Mouse (Mus musculus): ENCODE measurements around the gene Ccl6. TPM values are rescaled to one million over a fixed set of nuclear protein-coding genes. Genes with fewer than 3 reads are reported as not detected.

Gene Ccl6
- polyA plus RNA-seq, 1 experiment = 0.14 TPM

- no peaks in the 10 kb centered on the region for H3K36me3 ChIP-seq (ENCODE audit: control insufficient read depth, insufficient read depth, low read length)
- no peaks in the 10 kb centered on the region for H3K4me1 ChIP-seq (ENCODE audit: control insufficient read depth, insufficient read depth, low read length)
- TF ChIP-seq CTCF (IDR thresholded peaks at IDR 0.05; ENCODE audit: control insufficient read depth, insufficient read depth, insufficient replicate concordance, low read depth, low read length) (no peak), POLR2A (IDR thresholded peaks at IDR 0.05; ENCODE audit: control insufficient read depth, low read depth, low read length) (no peak)
- no peak overlapping the region for H3K27ac ChIP-seq (ENCODE audit: control insufficient read depth, insufficient read depth, low read depth, low read length)
- no peak overlapping the region for H3K4me3 ChIP-seq (ENCODE audit: control insufficient read depth, low read depth, low read length)
- H3K27me3 ChIP-seq (ENCODE audit: control insufficient read depth, insufficient read depth, low read length) = no peaks in the 10 kb centered on the region
Observed at GRCm38 (mm10) chr11:83581626-83582610, 11.0 kb downstream of the Ccl6 start.

- no peaks in the 10 kb centered on the region for H3K4me1 ChIP-seq (ENCODE audit: control insufficient read depth, insufficient read depth, low read length)
- H3K4me3 ChIP-seq (ENCODE audit: control insufficient read depth, low read depth, low read length) = no peak overlapping the region
- no peaks in the 10 kb centered on the region for H3K27me3 ChIP-seq (ENCODE audit: control insufficient read depth, insufficient read depth, low read length)
- TF ChIP-seq CTCF (IDR thresholded peaks at IDR 0.05; ENCODE audit: control insufficient read depth, insufficient read depth, insufficient replicate concordance, low read depth, low read length) = no peak
- no peak for TF ChIP-seq POLR2A (IDR thresholded peaks at IDR 0.05; ENCODE audit: control insufficient read depth, low read depth, low read length)
- no peak overlapping the region for H3K27ac ChIP-seq (ENCODE audit: control insufficient read depth, insufficient read depth, low read depth, low read length)
- no peaks in the 10 kb centered on the region for H3K36me3 ChIP-seq (ENCODE audit: control insufficient read depth, insufficient read depth, low read length)
Observed at GRCm38 (mm10) chr11:83580699-83581232, 12.1 kb downstream of the Ccl6 start.

- no peak for TF ChIP-seq POLR2A (IDR thresholded peaks at IDR 0.05; ENCODE audit: control insufficient read depth, low read depth, low read length)
- TF ChIP-seq CTCF (IDR thresholded peaks at IDR 0.05; ENCODE audit: control insufficient read depth, insufficient read depth, insufficient replicate concordance, low read depth, low read length) = no peak
- no peaks in the 10 kb centered on the region for H3K4me1 ChIP-seq (ENCODE audit: control insufficient read depth, insufficient read depth, low read length)
- H3K4me3 ChIP-seq (ENCODE audit: control insufficient read depth, low read depth, low read length) = no peak overlapping the region
- no peaks in the 10 kb centered on the region for H3K27me3 ChIP-seq (ENCODE audit: control insufficient read depth, insufficient read depth, low read length)
- H3K27ac ChIP-seq (ENCODE audit: control insufficient read depth, insufficient read depth, low read depth, low read length) = no peak overlapping the region
- H3K36me3 ChIP-seq (ENCODE audit: control insufficient read depth, insufficient read depth, low read length) = no peaks in the 10 kb centered on the region
Observed at GRCm38 (mm10) chr11:83578999-83579398, 13.9 kb downstream of the Ccl6 start.

GRCm38 (mm10) chr11:83578186-83578760 is 14.6 kb downstream of the Ccl6 start, which contains the start of gene Ccl9:
Gene Ccl9, minus strand, starts transcription at chr11:83578636.
- TF ChIP-seq POLR2A (IDR thresholded peaks at IDR 0.05; ENCODE audit: control insufficient read depth, low read depth, low read length) = no peak
- no peak for TF ChIP-seq CTCF (IDR thresholded peaks at IDR 0.05; ENCODE audit: control insufficient read depth, insufficient read depth, insufficient replicate concordance, low read depth, low read length)
- H3K27ac ChIP-seq (ENCODE audit: control insufficient read depth, insufficient read depth, low read depth, low read length) = no peak within 1 kb of the TSS
- no peaks in the 10 kb centered on the region for H3K27me3 ChIP-seq (ENCODE audit: control insufficient read depth, insufficient read depth, low read length)
- H3K4me1 ChIP-seq (ENCODE audit: control insufficient read depth, insufficient read depth, low read length) = no peaks in the 10 kb centered on the region
- no peaks in the 10 kb centered on the region for H3K36me3 ChIP-seq (ENCODE audit: control insufficient read depth, insufficient read depth, low read length)
- no peak within 1 kb of the TSS for H3K4me3 ChIP-seq (ENCODE audit: control insufficient read depth, low read depth, low read length)

- H3K36me3 ChIP-seq (ENCODE audit: control insufficient read depth, insufficient read depth, low read length) = no peaks in the 10 kb centered on the region
- TF ChIP-seq CTCF (IDR thresholded peaks at IDR 0.05; ENCODE audit: control insufficient read depth, insufficient read depth, insufficient replicate concordance, low read depth, low read length) (no peak), POLR2A (IDR thresholded peaks at IDR 0.05; ENCODE audit: control insufficient read depth, low read depth, low read length) (no peak)
- no peak overlapping the region for H3K4me3 ChIP-seq (ENCODE audit: control insufficient read depth, low read depth, low read length)
- no peak overlapping the region for H3K27ac ChIP-seq (ENCODE audit: control insufficient read depth, insufficient read depth, low read depth, low read length)
- H3K4me1 ChIP-seq (ENCODE audit: control insufficient read depth, insufficient read depth, low read length) = peaks cover 4% of the 10 kb centered on the region; the same call in 1 of the 2 replicates
- H3K27me3 ChIP-seq (ENCODE audit: control insufficient read depth, insufficient read depth, low read length) = no peaks in the 10 kb centered on the region
Observed at GRCm38 (mm10) chr11:83576927-83577555, 15.8 kb downstream of the Ccl6 start.

- H3K27me3 ChIP-seq (ENCODE audit: control insufficient read depth, insufficient read depth, low read length) = no peaks in the 10 kb centered on the region
- no peak overlapping the region for H3K4me3 ChIP-seq (ENCODE audit: control insufficient read depth, low read depth, low read length)
- peaks cover 4% of the 10 kb centered on the region; the same call in 1 of the 2 replicates for H3K4me1 ChIP-seq (ENCODE audit: control insufficient read depth, insufficient read depth, low read length)
- no peak overlapping the region for H3K27ac ChIP-seq (ENCODE audit: control insufficient read depth, insufficient read depth, low read depth, low read length)
- no peak for TF ChIP-seq POLR2A (IDR thresholded peaks at IDR 0.05; ENCODE audit: control insufficient read depth, low read depth, low read length)
- TF ChIP-seq CTCF (IDR thresholded peaks at IDR 0.05; ENCODE audit: control insufficient read depth, insufficient read depth, insufficient replicate concordance, low read depth, low read length) = no peak
- no peaks in the 10 kb centered on the region for H3K36me3 ChIP-seq (ENCODE audit: control insufficient read depth, insufficient read depth, low read length)
Observed at GRCm38 (mm10) chr11:83572834-83573233, 20.1 kb downstream of the Ccl6 start.

Measured in testis, adult 2 months (tissue).